Mouse (Mus musculus) kidney, postnatal 36 days (tissue): ENCODE measurements at regions not wholly inside any gene's neighbourhood (a gene's known extent, or its start where the extent isn't known, plus 50 kb on each side); places are given as distances from the start of the nearest gene placed in this dataset.

Source experiments
- DNase-seq, 2 experiments: peaks; one replicate each; pipeline ENCODE4 v3.0.0; 2021 to 2022; ENCODE audit warnings: mixed read lengths in 2 of 2

GRCm38 (mm10) chr19:53476768-53477547 lies 52.0 kb upstream of the Dusp5 start:
- no peak for DNase-seq

DNA sequence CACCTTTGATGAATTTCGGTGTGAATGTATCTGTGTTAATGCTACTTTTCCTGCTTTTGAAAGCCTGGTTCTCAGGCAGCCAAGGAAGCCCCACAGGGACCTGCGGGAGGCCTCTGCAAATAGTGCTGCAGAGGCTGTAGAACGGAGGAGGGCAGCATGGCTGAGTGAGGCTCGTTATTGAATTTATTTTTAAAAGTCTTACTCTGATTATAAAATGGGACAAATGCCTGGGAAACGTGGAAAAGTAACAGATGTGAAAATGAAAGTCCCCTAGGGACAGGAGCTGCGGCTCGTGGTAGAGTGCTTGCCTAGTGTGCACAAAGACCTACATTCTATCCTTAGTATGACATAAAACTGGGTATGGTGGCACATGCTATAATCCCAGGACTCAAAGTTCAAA lies 59.7 kb upstream of the Dusp5 start:
- no peak for DNase-seq

GRCm38 (mm10) chr19:53464681-53465080 lies 64.2 kb upstream of the Dusp5 start:
- DNase-seq = no peak

- no peak for DNase-seq
Measured at GRCm38 (mm10) chr19:53464135-53464534, 64.8 kb upstream of the Dusp5 start.

- DNase-seq = no peak
Measured at GRCm38 (mm10) chr19:53461025-53462015, 67.6 kb upstream of the Dusp5 start.

- no peak for DNase-seq
Measured at GRCm38 (mm10) chr19:53460312-53461024, 68.4 kb upstream of the Dusp5 start.

- DNase-seq = no peak
Measured at GRCm38 (mm10) chr19:53459407-53459788, 69.0 kb upstream of the Smndc1 start.

GRCm38 (mm10) chr19:53458770-53459406 lies 68.5 kb upstream of the Smndc1 start:
- no peak for DNase-seq

GRCm38 (mm10) chr19:53456681-53457080 lies 66.3 kb upstream of the Smndc1 start:
- no peak for DNase-seq

- no peak for DNase-seq
Measured at GRCm38 (mm10) chr19:53454571-53454970, 64.2 kb upstream of the Smndc1 start.

- DNase-seq = no peak
Measured at GRCm38 (mm10) chr19:53454059-53454458, 63.7 kb upstream of the Smndc1 start.

GRCm38 (mm10) chr19:53453317-53453947 lies 63.1 kb upstream of the Smndc1 start:
- no peak for DNase-seq

GRCm38 (mm10) chr19:53452360-53452759 lies 62.0 kb upstream of the Smndc1 start:
- peak; percentile 38 to 48 for DNase-seq

DNA sequence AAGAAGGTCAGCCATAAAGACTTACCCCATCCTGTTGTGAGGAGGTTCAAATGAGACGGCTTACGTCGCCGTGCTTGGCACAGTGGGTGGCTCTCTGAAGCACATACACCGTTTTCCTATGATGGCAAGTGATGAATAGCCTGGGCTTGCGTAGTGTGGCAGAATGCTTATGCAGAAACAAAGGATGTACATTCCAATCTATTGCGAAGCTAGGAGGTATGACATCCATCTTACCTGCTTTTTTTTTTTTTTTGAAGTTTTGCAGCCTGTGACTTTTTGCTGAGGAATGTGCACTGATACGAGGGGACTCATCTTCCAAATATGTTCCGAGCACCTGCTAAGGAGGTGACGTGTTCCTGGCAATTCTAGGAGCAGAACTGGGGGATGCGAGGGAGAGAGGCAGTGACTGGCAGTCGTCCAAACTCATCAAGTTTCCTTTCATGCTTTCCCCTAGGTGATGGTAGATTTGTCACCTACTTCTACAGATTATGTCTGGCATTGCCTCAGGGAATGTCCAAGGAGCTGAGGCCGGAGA lies 61.1 kb upstream of the Smndc1 start:
- no peak for DNase-seq

- no peak for DNase-seq
Measured at GRCm38 (mm10) chr19:53450624-53451387, 60.4 kb upstream of the Smndc1 start.

DNA sequence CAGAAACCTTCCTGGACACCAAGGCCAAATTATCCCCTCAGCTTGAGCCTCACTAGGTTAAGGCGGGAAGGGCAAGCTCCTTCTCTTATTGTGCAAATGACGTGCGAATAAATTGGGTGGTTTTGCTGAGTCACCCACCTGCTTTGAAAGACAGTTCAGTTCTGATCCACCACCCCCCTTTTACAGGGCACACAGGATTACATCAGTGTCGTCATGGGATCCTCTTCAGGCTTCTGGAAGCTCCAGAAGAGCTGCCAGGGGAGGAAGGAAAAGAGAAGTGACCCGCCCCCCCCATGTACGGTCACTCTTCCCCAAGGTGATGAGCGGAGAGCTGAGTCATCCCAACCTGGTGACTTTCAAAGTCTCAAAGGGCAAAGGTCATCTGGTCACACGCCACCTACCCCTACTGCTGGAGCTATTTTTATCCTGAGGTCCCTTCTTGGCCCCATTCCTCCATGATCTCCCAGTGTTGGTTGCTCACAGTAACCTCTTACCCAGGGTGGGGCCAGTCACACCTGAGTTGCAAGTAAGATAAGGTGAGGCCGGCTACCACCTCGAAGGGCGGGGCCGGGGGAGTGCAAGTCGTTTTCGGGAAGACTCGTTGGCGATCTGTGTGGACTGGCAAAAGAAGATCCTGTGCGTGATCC lies 58.9 kb upstream of the Smndc1 start:
- DNase-seq = peak; percentile 17 to 60

DNA sequence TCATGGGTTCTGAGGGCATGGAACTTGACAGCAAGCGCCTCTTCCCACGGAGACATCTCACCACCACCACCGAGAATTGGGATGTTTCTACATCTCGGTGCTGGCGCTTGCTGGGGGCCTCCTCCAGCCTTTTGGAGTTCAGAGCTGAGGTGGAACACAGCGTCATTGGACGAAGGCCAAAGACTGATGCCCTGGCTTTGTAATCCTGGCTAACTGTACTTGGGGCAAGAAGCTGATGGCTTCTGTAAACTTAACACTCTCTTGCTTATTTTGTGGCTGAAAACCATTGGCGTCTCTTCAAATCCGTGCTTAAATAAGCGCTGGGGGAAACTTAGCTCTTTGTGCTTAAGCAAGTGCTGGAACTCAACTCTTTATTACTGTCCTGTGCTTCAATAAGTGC lies 57.8 kb upstream of the Smndc1 start:
- peak; percentile 51 to 67 for DNase-seq

GRCm38 (mm10) chr19:53447754-53448153 lies 57.4 kb upstream of the Smndc1 start:
- DNase-seq = peak; percentile 45 to 62

DNA sequence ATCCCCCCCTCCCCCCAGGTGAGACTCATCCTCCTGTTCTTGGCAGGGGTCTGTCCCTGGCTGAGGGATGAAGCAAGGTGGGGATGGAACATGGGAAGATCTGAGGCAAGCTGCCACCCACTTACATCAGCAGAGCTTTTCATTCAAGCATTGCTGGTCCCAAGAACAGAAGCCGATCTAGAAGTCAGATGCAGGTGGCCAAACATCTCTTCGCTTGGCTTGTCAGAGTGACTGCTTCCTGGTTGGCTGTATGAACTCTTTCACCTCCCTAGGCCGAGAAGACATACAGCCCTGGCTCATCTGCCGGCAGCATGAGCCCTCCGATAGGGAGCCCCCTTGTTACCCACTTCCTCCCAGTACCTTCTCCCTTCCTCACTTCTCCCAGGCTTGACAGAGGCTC lies 55.8 kb upstream of the Smndc1 start:
- DNase-seq = no peak

GRCm38 (mm10) chr19:53444646-53445045 lies 54.3 kb upstream of the Smndc1 start:
- DNase-seq = no peak
